Mouse (Mus musculus): ENCODE measurements around the gene Lama4.

The Lama4 gene

DNA sequence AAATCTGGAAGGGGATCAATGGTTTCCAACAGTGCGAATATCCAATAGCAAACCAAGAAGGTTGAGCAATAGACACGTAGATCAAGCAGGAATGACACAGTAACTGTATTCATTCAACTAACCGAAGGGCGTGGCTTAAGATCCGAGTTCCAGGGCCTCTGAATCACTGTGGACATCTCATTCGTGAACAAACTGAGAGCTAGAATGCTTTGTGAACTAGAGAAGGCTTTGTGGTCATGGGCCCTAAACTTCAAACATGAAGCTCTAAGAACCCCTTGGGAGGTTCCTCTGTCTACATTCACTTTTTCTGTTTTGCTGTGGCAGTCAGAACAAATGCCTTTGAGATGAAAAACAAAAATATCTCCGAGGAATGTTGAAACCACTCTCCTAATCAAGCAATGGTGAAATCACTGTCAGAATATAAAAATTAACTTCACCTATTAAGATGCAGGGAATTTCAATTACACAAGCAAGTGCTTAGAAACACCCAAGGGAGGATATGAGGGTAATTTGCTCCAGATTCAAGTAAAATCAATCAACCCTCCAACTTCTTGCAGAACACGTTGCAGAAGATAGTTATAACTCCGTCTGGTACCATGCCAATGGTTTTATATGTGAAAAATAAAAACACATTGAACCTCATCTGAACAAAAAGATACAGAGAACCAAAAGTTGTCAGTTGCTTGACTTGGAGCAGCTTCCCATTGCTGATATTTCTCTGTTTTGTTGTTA, 29.6 kb downstream of the Lama4 start:
- no peak for DNase-seq

- no peak for DNase-seq
Observed at GRCm38 (mm10) chr10:38995896-38996295, 30.6 kb downstream of the Lama4 start.

- no peak for DNase-seq
Observed at GRCm38 (mm10) chr10:39000951-39001350, 35.6 kb downstream of the Lama4 start.

- no peak for DNase-seq
Observed at GRCm38 (mm10) chr10:39002521-39002920, 37.2 kb downstream of the Lama4 start.

GRCm38 (mm10) chr10:39003520-39003919, 38.2 kb downstream of the Lama4 start:
- DNase-seq, result no peak

GRCm38 (mm10) chr10:39005494-39005893, 40.2 kb downstream of the Lama4 start:
- DNase-seq, result no peak

GRCm38 (mm10) chr10:39006433-39007105, 41.3 kb downstream of the Lama4 start:
- no peak for DNase-seq

DNA sequence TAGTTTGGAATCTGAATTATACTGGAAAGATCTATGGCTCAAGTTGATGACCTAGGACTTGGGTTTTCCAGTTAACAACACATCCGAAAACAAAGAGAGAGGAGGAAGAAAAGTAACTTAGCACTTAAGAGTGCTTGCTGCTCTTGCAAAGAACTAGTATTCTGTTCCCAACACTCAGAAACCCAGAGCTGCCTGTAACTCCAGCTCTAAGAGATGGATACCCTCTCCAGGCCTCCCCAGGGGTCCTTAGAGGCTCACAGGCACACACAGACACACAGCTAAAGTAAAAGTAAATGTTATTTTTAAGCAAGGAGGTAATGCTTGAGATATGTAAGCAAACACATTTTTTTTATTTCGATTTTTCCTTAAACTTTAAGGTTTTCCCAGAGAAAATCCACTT, 49.5 kb downstream of the Lama4 start:
- no peak for DNase-seq

DNA sequence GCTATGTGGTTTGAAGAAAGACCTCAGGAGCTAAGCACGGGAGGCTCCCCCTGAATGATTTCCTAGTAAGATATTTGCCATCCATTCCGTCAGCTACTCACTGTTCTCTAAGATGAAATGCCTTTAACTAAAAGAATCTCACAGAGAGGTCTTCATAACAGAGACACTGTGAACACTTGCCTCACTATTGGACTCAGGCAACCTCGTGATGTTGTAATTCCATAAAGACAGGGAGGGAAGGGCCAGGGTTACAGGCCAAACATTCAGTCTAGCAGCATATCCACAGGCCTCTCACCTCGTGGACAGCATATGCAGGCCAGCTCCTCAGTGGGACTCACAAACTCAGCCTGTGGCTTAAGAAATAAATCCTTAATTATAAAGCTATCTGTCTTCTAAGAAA, 52.7 kb downstream of the Lama4 start:
- no peak for DNase-seq

GRCm38 (mm10) chr10:39018635-39019034, 53.3 kb downstream of the Lama4 start:
- DNase-seq, result no peak

DNA sequence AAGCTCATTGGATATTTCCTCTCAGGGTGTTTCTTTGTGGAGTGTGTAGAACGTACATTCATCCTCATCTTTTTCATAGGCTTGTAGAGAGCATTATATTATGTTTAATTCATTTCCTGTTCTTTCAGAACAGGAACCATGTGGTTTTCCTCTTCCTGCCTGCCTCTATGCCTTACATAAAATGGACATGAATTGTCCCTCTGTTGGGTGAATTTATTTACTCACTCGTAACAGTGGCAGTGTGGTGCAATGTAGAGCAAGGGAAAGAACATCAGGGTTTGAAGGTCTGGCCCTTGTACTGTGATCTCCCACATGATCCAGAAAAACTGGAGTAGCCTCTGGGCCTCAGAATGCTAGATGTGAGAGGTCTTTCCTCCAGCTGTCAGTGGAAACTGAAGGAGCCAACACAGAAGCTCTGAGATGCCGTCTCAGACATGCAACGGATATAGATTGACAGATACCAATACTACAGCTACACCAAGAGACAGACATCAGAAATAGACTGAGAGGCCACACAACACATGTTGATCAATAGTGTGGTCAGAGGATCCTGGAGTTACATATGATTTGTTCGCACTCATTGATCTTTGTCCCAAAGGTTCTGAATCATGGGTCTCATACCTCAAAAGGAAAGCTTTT, 58.4 kb downstream of the Lama4 start:
- no peak for DNase-seq

- DNase-seq, result no peak
Observed at GRCm38 (mm10) chr10:39026529-39026928, 61.2 kb downstream of the Lama4 start.

DNA sequence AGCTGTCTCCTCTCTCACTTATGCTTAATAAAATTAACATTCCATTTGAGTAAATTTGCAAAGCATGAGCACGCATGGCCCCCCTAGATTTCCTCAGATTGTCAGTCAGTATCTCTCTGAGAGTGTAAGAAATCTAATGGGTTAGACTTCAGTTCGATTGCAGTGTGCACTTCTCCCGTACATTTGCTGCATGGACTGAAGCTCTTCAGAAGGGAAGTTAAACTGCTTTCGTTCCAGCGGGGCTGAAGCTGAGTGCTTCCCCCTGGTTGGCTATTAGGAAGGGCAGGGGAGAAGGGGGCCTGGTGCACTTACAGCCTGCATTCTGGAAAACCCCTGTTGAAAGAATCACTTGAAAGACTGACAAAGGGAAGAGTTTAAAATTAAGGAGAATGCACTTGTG, 61.7 kb downstream of the Lama4 start:
- no peak for DNase-seq

GRCm38 (mm10) chr10:39028403-39028802, 63.1 kb downstream of the Lama4 start:
- no peak for DNase-seq

GRCm38 (mm10) chr10:39029297-39030147, 64.2 kb downstream of the Lama4 start:
- DNase-seq, result no peak

- no peak for DNase-seq
Observed at GRCm38 (mm10) chr10:39030148-39030685, 64.9 kb downstream of the Lama4 start.

GRCm38 (mm10) chr10:39039564-39039963, 74.2 kb downstream of the Lama4 start:
- no peak for DNase-seq

DNA sequence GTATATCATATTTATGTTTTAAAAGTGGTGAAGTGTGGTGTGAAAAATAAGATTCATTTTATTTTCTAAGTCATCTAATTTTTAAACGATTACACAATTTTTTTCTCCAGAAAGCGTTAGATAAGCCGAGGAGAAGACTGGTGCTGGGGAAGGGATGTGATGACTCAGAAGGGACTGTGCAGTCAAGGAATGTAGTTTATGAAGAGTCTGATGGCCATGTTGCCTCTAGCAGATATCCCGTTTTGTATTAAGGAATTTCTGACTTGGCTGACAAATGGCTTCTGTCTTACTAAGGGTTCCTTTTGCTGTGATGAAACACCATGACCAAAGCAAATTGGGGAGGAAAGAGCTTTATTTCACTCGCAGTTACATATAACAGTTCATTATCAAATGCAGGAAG, 74.7 kb downstream of the Lama4 start:
- DNase-seq, result no peak

DNA sequence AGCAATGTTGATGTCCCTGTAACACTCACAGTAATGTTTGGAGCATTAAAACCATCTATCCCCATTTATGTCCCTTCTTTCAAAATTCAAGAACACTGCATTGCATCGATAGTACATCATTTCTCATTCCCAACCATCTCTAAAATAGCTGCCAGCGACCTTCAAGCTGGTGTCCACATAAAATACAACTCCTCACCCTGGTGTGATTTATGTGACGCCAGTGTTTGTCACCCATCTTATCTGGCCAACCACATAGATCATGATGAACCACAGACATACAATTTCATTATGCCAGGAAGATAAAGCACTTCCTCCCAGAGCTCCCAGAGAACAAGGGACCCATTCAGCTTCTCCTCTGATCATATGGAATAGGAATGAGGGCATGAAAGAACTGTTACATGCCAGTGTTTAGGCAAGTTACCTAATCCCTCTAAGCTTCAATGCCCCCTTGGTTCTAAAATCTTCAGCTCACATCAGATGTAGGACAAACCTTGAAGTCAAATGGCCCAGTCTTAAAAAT, 79.2 kb downstream of the Lama4 start:
- no peak for DNase-seq

DNA sequence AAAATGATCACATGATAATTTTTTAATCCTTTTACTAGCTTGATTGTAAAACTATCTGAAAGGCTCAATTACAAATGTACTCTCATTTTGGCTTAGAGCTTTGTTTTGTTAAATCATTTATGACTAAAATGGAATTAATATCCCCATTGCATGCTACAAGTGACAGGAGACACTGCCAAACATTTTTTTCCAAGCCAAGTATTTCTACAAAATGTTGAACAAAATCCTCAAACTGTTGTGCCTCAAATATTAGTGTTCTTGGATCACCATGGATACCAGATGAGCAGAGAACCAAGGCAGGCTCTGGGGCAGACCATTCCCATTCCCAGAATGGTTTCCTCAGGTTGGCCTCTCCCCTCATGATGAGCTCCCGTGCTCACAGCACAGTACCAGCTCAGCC, 79.8 kb downstream of the Lama4 start:
- no peak for DNase-seq

DNA sequence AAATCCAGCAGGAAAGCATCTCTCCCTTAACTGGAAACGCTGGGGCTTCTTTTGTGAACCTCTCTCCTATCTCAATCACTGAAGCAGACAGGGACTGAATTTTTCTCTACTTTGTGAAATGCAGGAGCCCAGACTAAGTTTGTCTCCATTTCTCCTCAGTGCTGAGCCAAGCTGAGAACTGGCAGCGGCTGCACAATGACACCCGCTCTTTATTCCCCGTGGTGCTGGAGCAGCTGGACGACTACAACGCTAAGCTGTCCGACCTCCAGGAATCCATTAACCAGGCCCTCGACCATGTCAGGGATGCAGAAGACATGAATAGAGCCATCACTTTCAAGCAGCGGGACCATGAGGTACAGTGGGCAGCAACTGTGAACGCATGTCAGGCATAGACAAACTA, 82.5 kb downstream of the Lama4 start:
- no peak for DNase-seq

- peak; percentile 28 for DNase-seq
Observed at GRCm38 (mm10) chr10:39049581-39050294, 84.4 kb downstream of the Lama4 start.
